Mouse (Mus musculus) G1E (cell line): ENCODE data around the gene St5. TPM values are rescaled to one million over a fixed set of nuclear protein-coding genes. Genes with fewer than 3 reads are reported as not detected.

Source experiments
- ATAC-seq: 2 replicates; pipeline ENCODE4 v1.8.0; 2016; ENCODE audit warnings: mild to moderate bottlenecking; ENCODE audit not compliant: insufficient number of reproducible peaks, poor library complexity, low FRiP score, severe bottlenecking; ENCODE audit errors: extremely low read depth
- DNase-seq: peaks from one replicate; pipeline ENCODE4 v3.0.0; 2012; ENCODE audit warnings: low spot score
- H3K27me3 ChIP-seq: 2 replicates; pipeline ENCODE4 v1.6.1; 2012; ENCODE audit warnings: mild to moderate bottlenecking, low read length, inconsistent platforms; ENCODE audit not compliant: insufficient read depth
- H3K36me3 ChIP-seq: replicated peaks from 2 replicates; pipeline ENCODE3; 2012; ENCODE audit warnings: mild to moderate bottlenecking, inconsistent platforms
- H3K4me1 ChIP-seq: 2 replicates; pipeline ENCODE4 v1.6.1; 2012; ENCODE audit warnings: low read depth, low read length, inconsistent platforms, mixed read lengths; ENCODE audit not compliant: insufficient read depth
- H3K4me3 ChIP-seq: 2 replicates; pipeline ENCODE4 v1.5.1; 2012; ENCODE audit warnings: low read depth, mild to moderate bottlenecking, inconsistent platforms, low read length, moderate library complexity, mixed read lengths
- H3K9me3 ChIP-seq: replicated peaks from 2 replicates; pipeline ENCODE4 v1.6.1; 2012; ENCODE audit warnings: inconsistent platforms
- CTCF ChIP-seq: IDR thresholded peaks from 2 replicates; pipeline ENCODE4 v1.5.1; 2012; ENCODE audit warnings: low read depth, low read length, inconsistent platforms, mixed read lengths
- GATA1 ChIP-seq: IDR thresholded peaks from 2 replicates; pipeline ENCODE4 v1.6.1; 2012; ENCODE audit warnings: borderline replicate concordance, low read length, inconsistent platforms, mixed read lengths
- GATA2 ChIP-seq: IDR thresholded peaks from 2 replicates; pipeline ENCODE4 v1.6.1; 2012; ENCODE audit warnings: low read depth, low read length, inconsistent platforms, borderline replicate concordance
- POLR2AphosphoS5 ChIP-seq: IDR thresholded peaks from 2 replicates; pipeline ENCODE4 v1.6.1; 2012; ENCODE audit warnings: low read depth, low read length, inconsistent platforms; ENCODE audit not compliant: insufficient replicate concordance
- TAL1 ChIP-seq: conservative IDR thresholded peaks from 2 replicates; pipeline ENCODE4 v1.6.1; 2012; ENCODE audit warnings: low read depth, low read length, inconsistent platforms, mixed read lengths
- polyA plus RNA-seq: library from polyadenylated mRNA; stranded (reverse); fragments of >175 nt; gene quantifications from 2 replicates; pipeline ENCODE4 v1.2.3, GENCODE M21; 2012
- total RNA-seq, 2 experiments: library from RNA; stranded (forward) in 1 of 2; stranded (reverse) in 1 of 2; fragments of 200-1000 nt in 1 of 2; fragments of >200 nt in 1 of 2; fragmentation: Nextera tagmentation in 1 of 2; gene quantifications; 2 replicates each; pipeline ENCODE4 v1.2.3; 2014 to 2017

Gene St5
- total and polyA plus RNA-seq, 3 experiments = 0.07 to 39.5 (median 0.49) TPM

DNA sequence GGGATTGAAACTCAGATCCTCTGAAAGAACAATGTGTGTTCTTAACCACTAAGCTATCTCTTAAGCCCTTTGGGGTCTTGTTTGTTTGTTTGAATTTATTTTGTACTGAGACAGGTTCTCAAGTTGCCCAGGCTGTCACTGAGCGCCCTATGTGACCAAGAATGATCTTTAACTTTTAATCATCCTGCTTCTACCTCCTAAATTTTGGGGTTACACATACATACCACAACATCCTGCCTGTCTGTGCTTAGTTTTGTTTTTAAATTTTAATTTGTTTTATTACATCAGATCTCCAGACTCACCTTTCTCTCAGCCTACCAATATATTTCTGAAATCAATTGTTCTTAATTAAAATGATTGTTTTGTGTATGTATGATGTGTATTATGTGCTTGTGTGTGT is 37.7 kb upstream of the St5 start:
- H3K36me3 ChIP-seq = peaks cover 92% of the 10 kb centered on the region
- ATAC-seq = no peak
- no peaks in the 10 kb centered on the region for H3K27me3 ChIP-seq
- no peaks in the 10 kb centered on the region for H3K9me3 ChIP-seq
- no peak for DNase-seq
- no peak overlapping the region for H3K4me3 ChIP-seq
- H3K4me1 ChIP-seq = no peaks in the 10 kb centered on the region
- TF ChIP-seq POLR2AphosphoS5 = no peak
- TF ChIP-seq GATA1 = no peak
- no peak for TF ChIP-seq CTCF
- no peak for TF ChIP-seq GATA2
- TF ChIP-seq TAL1 = no peak

DNA sequence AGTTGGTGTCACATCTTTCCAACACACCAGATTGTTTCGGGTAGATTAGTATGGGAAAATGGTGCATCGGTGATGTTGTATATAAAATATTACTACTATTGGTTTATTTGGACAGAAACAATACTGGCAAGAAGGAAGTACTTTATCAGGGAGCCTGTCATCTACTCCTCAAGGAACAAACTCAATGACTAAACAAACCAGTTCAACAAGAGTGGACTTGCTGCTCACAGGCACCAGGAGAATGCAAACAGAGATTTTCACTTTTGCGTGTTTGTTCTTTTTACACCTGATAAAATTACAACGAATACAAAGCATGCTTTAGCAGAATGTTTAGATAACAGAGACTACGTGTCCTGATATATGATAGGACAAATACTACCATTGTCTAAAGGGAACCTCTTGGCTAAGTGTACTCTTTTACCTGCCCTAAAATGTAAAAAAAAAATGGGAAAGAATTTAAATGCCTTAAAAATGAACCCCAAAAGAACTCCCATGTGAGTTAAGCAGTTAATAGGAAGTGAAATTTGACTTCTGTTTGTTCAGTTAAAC is 36.5 kb upstream of the St5 start:
- TF ChIP-seq GATA1 = no peak
- no peak for TF ChIP-seq TAL1
- TF ChIP-seq GATA2 = no peak
- TF ChIP-seq POLR2AphosphoS5 = no peak
- TF ChIP-seq CTCF = no peak
- no peaks in the 10 kb centered on the region for H3K27me3 ChIP-seq
- no peak for DNase-seq
- ATAC-seq = no peak
- no peaks in the 10 kb centered on the region for H3K9me3 ChIP-seq
- peaks cover 93% of the 10 kb centered on the region for H3K36me3 ChIP-seq
- no peaks in the 10 kb centered on the region for H3K4me1 ChIP-seq
- H3K4me3 ChIP-seq = no peak overlapping the region

DNA sequence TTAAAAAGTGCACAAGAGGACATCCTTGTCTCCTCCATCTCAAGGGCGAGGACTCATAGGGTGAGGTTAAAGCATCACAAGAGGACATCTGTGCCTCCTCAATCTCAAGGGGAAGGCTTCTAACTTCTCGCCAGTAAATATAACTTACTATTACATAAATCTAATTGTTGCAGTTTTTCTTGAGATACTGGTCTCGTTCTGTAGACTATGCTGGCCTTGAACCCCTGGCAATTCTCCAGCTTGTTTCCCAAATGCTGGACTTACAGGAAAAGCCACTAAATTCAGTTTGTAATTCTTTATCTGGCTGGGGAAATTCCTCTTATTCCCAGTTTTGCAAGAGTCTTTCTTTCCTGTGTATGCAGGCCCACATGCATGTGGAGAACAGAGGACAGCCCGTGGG is 31.4 kb upstream of the St5 start:
- no peak for ATAC-seq
- peaks cover 55% of the 10 kb centered on the region for H3K36me3 ChIP-seq

DNA sequence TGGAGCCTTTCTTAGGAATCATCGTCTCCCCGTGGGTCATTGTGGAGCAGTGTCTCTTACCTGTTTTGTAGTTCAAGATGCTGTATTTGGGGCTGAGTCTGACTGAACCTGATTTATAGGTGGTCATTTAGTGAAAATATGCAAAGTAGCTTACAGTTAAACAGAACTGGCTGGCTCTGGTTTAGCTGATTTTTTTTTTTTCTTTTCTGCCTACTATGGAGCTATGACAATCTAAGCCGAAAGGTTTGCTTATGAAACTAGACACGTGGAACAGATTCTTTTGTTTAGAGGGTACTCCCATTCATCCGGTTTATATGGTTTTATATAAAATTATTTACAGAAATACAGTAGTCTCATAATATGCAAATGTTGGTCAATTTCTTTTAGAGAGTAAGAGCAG is 28.2 kb upstream of the St5 start, which contains the start of gene Ascl3:
Gene Ascl3, minus strand, starts transcription at position 101 of the 400 bp plus-strand sequence.
- TF ChIP-seq GATA2 (no peak), TAL1 (no peak), POLR2AphosphoS5 (no peak), CTCF (no peak), GATA1 (no peak)

More for the DNA sequence above, 31.4 kb upstream of the St5 start:
- H3K9me3 ChIP-seq = no peaks in the 10 kb centered on the region
- TF ChIP-seq POLR2AphosphoS5 (no peak), CTCF (no peak), GATA1 (no peak), TAL1 (no peak), GATA2 (no peak)
- no peak overlapping the region for H3K4me3 ChIP-seq
- no peak for DNase-seq
- 0 out of 2 replicates have a peak, but pooled peaks cover 2% of the 10 kb centered on the region for H3K4me1 ChIP-seq
- H3K27me3 ChIP-seq = peaks cover 5% of the 10 kb centered on the region; the same call in 1 of the 2 replicates

DNA sequence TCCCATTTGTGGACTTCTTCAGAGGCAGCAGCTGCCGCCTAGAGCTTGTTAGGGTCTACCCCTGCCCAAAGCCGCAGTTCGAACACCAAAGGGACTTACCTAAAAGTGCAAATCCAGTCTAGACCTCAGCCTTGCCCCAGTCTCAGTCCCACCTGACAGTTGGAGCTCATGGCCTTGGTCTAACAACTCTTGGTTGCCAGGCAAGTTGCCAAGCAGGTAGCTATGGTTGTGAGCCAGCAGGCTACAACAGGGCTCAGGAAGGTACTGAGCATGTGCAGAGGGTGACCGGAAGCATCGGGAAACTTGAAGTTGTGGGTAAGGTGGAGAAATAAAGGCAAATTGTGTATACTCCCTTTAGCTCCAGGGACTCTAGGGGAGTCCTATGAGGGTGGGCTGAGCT is 20.3 kb upstream of the St5 start, which contains the start of gene BC051019:
Gene BC051019, minus strand, starts transcription at position 154 of the 400 bp plus-strand sequence.
- ATAC-seq = no peak

More for the DNA sequence above, 28.2 kb upstream of the St5 start, which contains the start of gene Ascl3:
- DNase-seq = no peak
- Histone ChIP-seq H3K4me1 (peaks cover 11% of the 10 kb centered on the region), H3K4me3 (no peak within 1 kb of the TSS), H3K27me3 (peaks cover 21% of the 10 kb centered on the region; the same call in 1 of the 2 replicates), H3K36me3 (peaks cover 26% of the 10 kb centered on the region), H3K9me3 (no peaks in the 10 kb centered on the region)
- no peak for ATAC-seq

DNA sequence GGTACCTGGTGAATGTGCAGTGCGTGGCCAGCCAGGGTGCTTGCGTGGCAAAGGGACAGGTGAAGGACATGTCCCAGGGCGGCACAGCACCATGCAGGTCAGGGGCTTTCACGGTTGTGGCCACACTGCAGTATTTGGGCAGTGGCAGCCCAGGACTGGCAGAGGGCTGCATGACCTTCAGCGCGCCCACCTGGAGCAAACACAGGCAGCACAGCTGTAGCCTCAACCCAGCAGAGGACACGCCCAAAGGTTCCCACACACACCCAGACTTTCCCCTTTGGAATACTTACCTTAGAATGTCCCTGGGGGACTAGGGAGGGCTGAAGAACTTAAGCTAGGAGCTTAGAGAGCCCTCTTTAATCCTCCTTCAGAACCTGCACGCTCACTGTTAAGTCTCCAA is 19.7 kb upstream of the St5 start:
- no peak overlapping the region for H3K4me3 ChIP-seq
- no peaks in the 10 kb centered on the region for H3K36me3 ChIP-seq
- DNase-seq = no peak
- peaks cover 33% of the 10 kb centered on the region for H3K27me3 ChIP-seq
- ATAC-seq = no peak
- H3K4me1 ChIP-seq = peaks cover 9% of the 10 kb centered on the region
- peaks cover 4% of the 10 kb centered on the region for H3K9me3 ChIP-seq
- TF ChIP-seq TAL1 = no peak
- no peak for TF ChIP-seq POLR2AphosphoS5
- TF ChIP-seq CTCF = no peak
- no peak for TF ChIP-seq GATA1
- no peak for TF ChIP-seq GATA2

More for the DNA sequence above, 20.3 kb upstream of the St5 start, which contains the start of gene BC051019:
- Histone ChIP-seq H3K9me3 (peaks cover 4% of the 10 kb centered on the region), H3K4me1 (peaks cover 9% of the 10 kb centered on the region), H3K4me3 (no peak within 1 kb of the TSS), H3K36me3 (no peaks in the 10 kb centered on the region), H3K27me3 (peaks cover 34% of the 10 kb centered on the region)
- no peak for TF ChIP-seq GATA1
- no peak for TF ChIP-seq TAL1
- no peak for TF ChIP-seq POLR2AphosphoS5
- no peak for TF ChIP-seq CTCF
- TF ChIP-seq GATA2 = no peak
- no peak for DNase-seq
